Mouse (Mus musculus) limb, embryonic 10.5 days (tissue): ENCODE results near the gene Wbp11. TPM values are rescaled to one million over a fixed set of nuclear protein-coding genes. Genes with fewer than 3 reads are reported as not detected.

ENCODE experiments used
- DNase-seq: peaks from one replicate; pipeline ENCODE4 v3.0.0-alpha.2; 2017; ENCODE audit warnings: low spot score
- H3K27ac ChIP-seq: fragments of 300-500 bp; sonication (generic); 2 replicates; pipeline ENCODE4 v1.5.1; 2016; ENCODE audit warnings: mild to moderate bottlenecking
- H3K27me3 ChIP-seq: fragments of 300-500 bp; sonication (generic); 2 replicates; pipeline ENCODE4 v1.6.1; 2016; ENCODE audit warnings: low read depth, mild to moderate bottlenecking; ENCODE audit not compliant: poor library complexity, severe bottlenecking
- H3K36me3 ChIP-seq: fragments of 300-500 bp; sonication (generic); 2 replicates; pipeline ENCODE4 v1.6.1; 2016; ENCODE audit warnings: mild to moderate bottlenecking, moderate library complexity
- H3K4me1 ChIP-seq: fragments of 300-500 bp; sonication (generic); 2 replicates; pipeline ENCODE4 v1.6.1; 2016
- H3K4me3 ChIP-seq: fragments of 300-500 bp; sonication (generic); 2 replicates; pipeline ENCODE4 v1.5.1; 2016; ENCODE audit warnings: mild to moderate bottlenecking, moderate library complexity
- H3K9me3 ChIP-seq: fragments of 300-500 bp; sonication (generic); replicated peaks from 2 replicates; pipeline ENCODE4 v1.6.1; 2016; ENCODE audit warnings: mild to moderate bottlenecking
- WGBS: fragments of 180-500 bp; shearing (Covaris S2); methylation state at CpG from one replicate; pipeline ENCODE4 v1.1.7; 2016; 5-methylcytosine and 5-hydroxymethylcytosine counted together
- microRNA-seq: library from miRNA; unstranded; fragments of <30 nt; microRNA quantifications from one replicate; pipeline ENCODE4, GENCODE M21; 2017
- polyA plus RNA-seq: library from polyadenylated mRNA; unstranded; fragments of >200 nt; fragmentation: Nextera tagmentation; extraction: Ambion mirVana; gene quantifications from 2 replicates; pipeline ENCODE4 v1.2.1, GENCODE M21; 2016

Gene Wbp11
- polyA plus RNA-seq, 1 experiment from 2014 or later, result 168 TPM

DNA sequence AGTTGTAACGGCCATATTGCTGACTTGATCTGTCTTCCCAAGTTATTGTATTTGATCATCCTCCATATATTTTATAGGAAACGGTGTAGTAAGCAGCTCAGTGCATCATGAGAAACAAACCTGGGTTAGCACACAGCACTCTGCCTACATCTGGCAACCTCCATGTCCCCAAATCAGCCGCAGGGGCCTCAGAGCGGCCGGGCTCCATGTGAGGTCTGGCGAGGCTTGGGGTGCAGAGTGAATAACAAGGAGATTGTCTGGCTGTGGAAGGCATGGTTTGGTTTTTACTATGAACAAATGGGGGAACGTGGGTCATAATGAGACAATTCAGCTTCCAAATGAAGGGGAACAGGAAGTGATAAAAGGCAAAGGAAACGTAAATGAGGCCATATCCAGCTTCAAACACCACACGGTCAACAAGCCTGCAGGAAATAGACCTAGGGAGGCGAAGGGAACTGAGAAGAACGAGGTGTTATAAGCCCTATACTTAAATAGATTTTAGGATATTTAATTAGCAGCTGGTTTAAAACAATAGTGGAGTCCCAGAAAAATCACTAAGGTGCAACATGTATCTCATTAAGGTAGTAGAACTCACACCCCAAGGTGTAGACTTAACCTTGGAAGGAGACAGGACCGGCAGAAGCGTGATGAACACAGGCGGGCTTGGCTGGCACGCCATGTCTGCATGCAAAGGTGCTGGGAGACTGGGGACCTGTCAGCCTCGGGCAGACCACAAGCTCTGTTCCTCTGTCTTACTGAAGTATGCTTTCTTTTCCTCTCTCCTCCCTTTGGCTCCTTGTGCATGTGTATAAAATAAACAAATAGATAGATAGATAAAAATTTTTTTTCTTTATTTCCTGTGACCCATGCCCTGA, 34.9 kb downstream of the Wbp11 start:
- Histone ChIP-seq H3K27ac (peak overlapping the region; percentile 86), H3K9me3 (no peaks in the 10 kb centered on the region), H3K27me3 (no peaks in the 10 kb centered on the region), H3K4me1 (peaks cover 30% of the 10 kb centered on the region), H3K36me3 (no peaks in the 10 kb centered on the region), H3K4me3 (peak overlapping the region; percentile 56)
- WGBS, result 20% methylated on average over 16 of the region's 16 CpGs
- peak; percentile 55 for DNase-seq

DNA sequence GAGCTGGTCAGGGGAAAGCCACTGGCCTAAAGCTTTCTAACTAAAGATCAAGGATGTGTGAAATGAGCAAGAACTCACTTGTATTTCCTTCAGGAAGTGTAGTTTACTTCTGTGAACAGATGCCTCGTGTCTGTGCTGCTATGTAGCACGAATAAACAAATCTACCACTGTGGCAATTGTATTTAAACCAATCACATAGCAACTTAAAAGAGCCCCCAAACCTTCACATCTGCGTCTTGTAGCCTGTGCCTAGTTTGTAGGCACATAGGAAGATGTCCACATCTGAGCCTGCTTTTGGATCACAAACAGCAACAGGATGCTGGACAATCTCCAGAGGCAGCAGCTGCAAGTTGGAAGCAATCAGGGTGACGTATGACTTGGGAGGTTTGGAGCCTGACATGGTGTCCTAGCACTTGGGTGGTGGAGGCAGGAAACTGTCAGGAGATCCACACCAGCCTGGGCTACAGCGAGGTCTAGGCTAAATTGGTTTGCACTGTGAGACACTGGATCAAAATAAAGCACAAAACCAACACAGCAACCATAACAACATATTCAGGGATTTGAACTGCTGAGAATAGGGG, 38.6 kb downstream of the Wbp11 start:
- WGBS, result 69% methylated on average over 5 of the region's 5 CpGs
- no peaks in the 10 kb centered on the region for H3K27me3 ChIP-seq
- H3K4me1 ChIP-seq, result peaks cover 23% of the 10 kb centered on the region
- no peaks in the 10 kb centered on the region for H3K9me3 ChIP-seq
- no peak for DNase-seq
- no peaks in the 10 kb centered on the region for H3K36me3 ChIP-seq
- no peak overlapping the region; the same call in 1 of the 2 replicates for H3K27ac ChIP-seq
- H3K4me3 ChIP-seq, result no peak overlapping the region

DNA sequence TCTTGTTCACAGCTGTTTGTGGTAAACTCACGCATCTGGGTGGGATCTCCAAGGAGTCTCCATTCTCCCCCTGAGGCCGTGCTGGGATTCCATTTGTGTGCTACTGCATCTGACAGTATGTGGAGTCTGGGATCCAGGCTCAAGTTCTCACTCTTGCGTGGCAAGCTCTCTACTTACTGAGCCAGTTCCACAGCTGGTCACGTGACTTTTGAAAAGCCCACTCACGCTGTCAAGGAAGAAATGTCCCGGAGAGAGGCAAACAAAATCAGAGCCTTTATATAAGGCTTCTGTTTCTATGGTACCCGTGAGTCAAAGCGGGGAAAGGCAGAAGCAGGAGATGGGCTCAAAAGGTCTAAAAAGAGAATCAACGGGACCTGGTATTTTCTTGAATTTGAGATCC, 45.3 kb downstream of the Wbp11 start:
- no peak for DNase-seq
- Histone ChIP-seq H3K4me3 (no peak overlapping the region), H3K4me1 (peaks cover 18% of the 10 kb centered on the region), H3K27me3 (no peaks in the 10 kb centered on the region), H3K9me3 (no peaks in the 10 kb centered on the region), H3K36me3 (no peaks in the 10 kb centered on the region), H3K27ac (no peak overlapping the region)
- WGBS, result 91% methylated on average over 9 of the region's 9 CpGs

DNA sequence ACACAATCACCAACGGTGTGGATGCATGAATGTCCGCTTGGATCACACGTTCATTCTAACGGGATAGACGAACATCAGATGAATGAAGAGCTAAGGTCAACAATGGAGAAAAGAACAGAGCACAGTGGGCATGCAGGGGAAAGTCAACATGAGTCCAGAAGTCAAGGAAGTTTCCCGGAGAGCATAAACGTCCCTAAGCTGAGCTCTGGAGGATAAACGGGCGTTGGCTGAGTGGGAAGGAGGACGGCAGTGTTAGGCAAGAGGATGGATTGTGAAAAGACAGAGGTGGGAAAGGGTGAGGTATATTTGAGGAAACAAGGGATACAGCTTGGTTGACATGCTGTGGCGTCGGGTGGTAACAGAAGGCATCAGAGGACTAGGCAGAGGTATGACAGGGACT, 45.9 kb downstream of the Wbp11 start:
- H3K27ac ChIP-seq, result no peak overlapping the region
- H3K4me3 ChIP-seq, result no peak overlapping the region
- no peak for DNase-seq
- H3K27me3 ChIP-seq, result no peaks in the 10 kb centered on the region
- H3K4me1 ChIP-seq, result peaks cover 18% of the 10 kb centered on the region
- WGBS, result 90% methylated on average over 12 of the region's 12 CpGs
- H3K36me3 ChIP-seq, result no peaks in the 10 kb centered on the region
- no peaks in the 10 kb centered on the region for H3K9me3 ChIP-seq

DNA sequence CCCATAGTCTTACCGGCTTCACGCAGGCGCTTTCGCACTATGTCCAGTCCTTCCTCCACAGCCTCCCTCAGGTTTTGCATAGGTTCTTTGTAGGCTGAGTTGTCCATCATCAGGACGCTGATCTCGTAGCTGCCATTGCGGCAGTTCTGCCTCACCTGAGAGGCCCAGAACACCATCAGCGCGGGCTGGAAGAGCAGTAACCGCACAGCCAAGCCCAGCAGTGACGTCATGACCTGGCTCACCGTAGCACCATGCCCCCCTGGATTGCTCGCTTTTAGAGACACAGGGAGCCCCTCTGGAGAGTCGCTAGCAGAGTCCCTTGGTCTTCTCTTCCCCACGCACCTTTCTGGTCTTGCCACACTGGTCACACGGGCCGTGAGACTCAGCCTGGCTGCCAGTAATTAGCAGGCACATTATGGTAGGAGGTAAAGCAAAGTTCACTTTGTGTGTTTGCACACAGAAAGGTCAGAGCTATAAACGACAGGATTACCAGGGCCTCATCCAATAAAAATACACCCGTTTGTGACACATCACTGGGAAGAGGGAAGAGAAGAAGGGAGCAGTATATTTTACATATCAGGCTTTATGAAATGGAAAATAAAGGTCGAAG, 46.6 kb downstream of the Wbp11 start, which contains the start of gene Gucy2c:
Gucy2c (minus strand) TSS at position 389 of the 610 bp plus-strand sequence.
- no peak for DNase-seq
- H3K36me3 ChIP-seq, result no peaks in the 10 kb centered on the region
- H3K4me3 ChIP-seq, result no peak within 1 kb of the TSS
- WGBS, result 75% methylated on average over 20 of the region's 20 CpGs
- no peaks in the 10 kb centered on the region for H3K9me3 ChIP-seq
- H3K27ac ChIP-seq, result no peak within 1 kb of the TSS; the same call in 1 of the 2 replicates
- no peaks in the 10 kb centered on the region for H3K27me3 ChIP-seq
- peaks cover 18% of the 10 kb centered on the region for H3K4me1 ChIP-seq

DNA sequence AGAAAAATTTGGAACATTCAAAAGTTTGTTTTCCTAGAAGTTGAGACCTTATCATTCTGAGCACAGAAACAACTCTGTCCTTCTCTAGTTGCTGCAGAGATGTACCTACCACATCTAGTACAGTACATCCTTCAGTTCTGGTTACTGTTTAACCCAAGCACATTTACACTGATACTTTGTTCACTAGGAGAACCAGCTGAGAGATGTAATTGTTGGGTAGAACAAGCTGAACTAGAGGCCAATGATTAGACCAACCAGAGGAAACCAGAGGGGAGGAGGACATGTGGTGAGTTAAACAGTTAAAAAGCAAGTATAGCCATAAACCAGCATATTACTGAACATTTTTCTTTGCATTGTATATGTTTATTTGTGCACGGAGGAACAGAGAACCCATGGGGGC, 51.6 kb downstream of the Wbp11 start:
- Histone ChIP-seq H3K36me3 (no peaks in the 10 kb centered on the region), H3K9me3 (no peaks in the 10 kb centered on the region), H3K27ac (no peak overlapping the region), H3K4me1 (peaks cover 4% of the 10 kb centered on the region; the same call in 1 of the 2 replicates), H3K27me3 (no peaks in the 10 kb centered on the region), H3K4me3 (no peak overlapping the region)
- WGBS, result 89% methylated on average over 1 of the region's 1 CpGs
- DNase-seq, result no peak

DNA sequence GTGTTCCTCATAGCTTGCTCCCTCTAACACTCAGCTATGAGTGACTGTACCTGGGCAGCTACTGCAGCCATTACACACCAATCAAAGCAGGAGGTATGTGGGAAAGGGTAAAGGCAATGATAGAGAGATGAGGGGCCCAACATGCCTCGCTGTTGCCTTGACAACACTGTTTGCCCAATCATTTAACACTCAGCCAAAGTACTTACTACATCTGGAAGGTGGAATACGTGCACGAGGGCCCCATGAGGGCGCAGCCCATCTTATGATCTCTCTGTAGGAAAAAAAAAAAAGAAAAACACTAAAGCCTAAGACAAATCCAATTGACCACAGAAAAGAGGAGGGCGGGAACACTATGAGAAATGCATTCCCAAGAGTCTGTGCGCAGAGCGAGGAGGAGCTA, 58.2 kb downstream of the Wbp11 start:
- H3K27me3 ChIP-seq, result no peaks in the 10 kb centered on the region
- WGBS, result 84% methylated on average over 7 of the region's 7 CpGs
- no peaks in the 10 kb centered on the region for H3K4me1 ChIP-seq
- no peak overlapping the region for H3K4me3 ChIP-seq
- DNase-seq, result no peak
- H3K9me3 ChIP-seq, result no peaks in the 10 kb centered on the region
- H3K27ac ChIP-seq, result no peak overlapping the region
- H3K36me3 ChIP-seq, result no peaks in the 10 kb centered on the region

DNA sequence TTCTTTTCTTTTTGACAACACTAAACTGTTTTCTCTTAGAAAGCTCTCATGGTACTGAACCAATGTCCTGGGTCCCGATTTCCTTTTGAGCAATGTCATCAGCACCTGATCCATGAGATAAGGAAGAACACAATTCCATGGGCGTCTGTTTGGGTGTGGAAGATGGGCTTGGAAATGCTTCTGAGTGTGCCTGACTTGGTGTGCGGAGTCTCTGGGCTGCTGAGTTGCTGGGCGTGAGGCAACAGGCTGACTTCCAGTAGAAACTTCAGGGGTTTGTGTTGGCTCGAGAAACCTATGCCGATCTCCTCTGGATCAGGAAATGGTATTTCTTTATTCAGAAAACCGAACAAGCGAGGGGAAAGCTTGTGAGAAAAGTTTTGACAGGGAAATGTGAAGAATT, 58.9 kb downstream of the Wbp11 start:
- 90% methylated on average over 8 of the region's 8 CpGs for WGBS
- Histone ChIP-seq H3K9me3 (no peaks in the 10 kb centered on the region), H3K27ac (no peak overlapping the region), H3K4me3 (no peak overlapping the region), H3K27me3 (no peaks in the 10 kb centered on the region), H3K4me1 (no peaks in the 10 kb centered on the region), H3K36me3 (no peaks in the 10 kb centered on the region)
- DNase-seq, result no peak

DNA sequence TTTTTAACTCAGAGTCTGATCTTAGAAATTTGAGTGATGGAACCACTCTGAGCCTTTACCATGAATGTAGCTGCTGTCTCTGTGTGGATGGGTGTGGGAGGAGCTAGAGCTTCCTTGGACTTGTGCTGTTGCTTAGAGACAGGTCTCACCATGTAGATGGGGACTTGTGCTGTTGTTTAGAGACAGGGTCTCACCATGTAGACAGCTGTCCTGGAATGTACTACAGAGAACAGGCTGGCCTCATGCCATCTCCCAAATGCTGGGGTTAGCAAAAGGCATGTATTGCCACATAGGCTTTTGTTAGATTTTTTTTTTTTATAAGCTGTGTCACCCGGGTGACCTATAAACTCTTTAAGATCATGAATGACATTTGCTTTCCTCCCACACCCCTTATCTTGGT, 64.1 kb downstream of the Wbp11 start:
- no peak for DNase-seq
- H3K9me3 ChIP-seq, result no peaks in the 10 kb centered on the region
- no peak overlapping the region for H3K4me3 ChIP-seq
- H3K27ac ChIP-seq, result no peak overlapping the region
- no peaks in the 10 kb centered on the region for H3K4me1 ChIP-seq
- no peaks in the 10 kb centered on the region for H3K36me3 ChIP-seq
- whole genome bisulfite sequencing, result 97% methylated on average over 1 of the region's 1 CpGs
- no peaks in the 10 kb centered on the region for H3K27me3 ChIP-seq

Small RNAs within 50 kb of the gene (microRNA-seq; reads per million reads assigned to microRNA genes)
- not detected for gene Gm44364

Other genes with a start within 250 kb of the Wbp11 start
- 0.63 and 1.4 TPM in 2 replicates for gene Plbd1, start 166.3 kb downstream of the Wbp11 start, polyA plus RNA-seq
- gene Gucy2c, start 46.5 kb downstream of the Wbp11 start, polyA plus RNA-seq, result 0.11 and 0.16 TPM in 2 replicates
- gene Hist4h4, start 23.8 kb downstream of the Wbp11 start, polyA plus RNA-seq, result 0.65 and 0.68 TPM in 2 replicates
- gene H2afj, start 20.0 kb downstream of the Wbp11 start, polyA plus RNA-seq, result 74.8 and 75.6 TPM in 2 replicates
- gene BC049715, start 607 bp downstream of the Wbp11 start, polyA plus RNA-seq, result 1.3 and 1.4 TPM in 2 replicates
- not detected in 2 replicates for gene Smco3, start 7.2 kb upstream of the Wbp11 start, polyA plus RNA-seq
- gene Art4, start 29.5 kb upstream of the Wbp11 start, polyA plus RNA-seq, result 1.8 and 2.4 TPM in 2 replicates
- gene Mgp, start 47.6 kb upstream of the Wbp11 start, polyA plus RNA-seq, result 1.2 and 3.2 TPM in 2 replicates
- 0.15 TPM in 1 of 2 replicates, not detected in the other for gene Erp27, start 93.9 kb upstream of the Wbp11 start, polyA plus RNA-seq
- not detected in 2 replicates for gene Pde6h, start 95.6 kb upstream of the Wbp11 start, polyA plus RNA-seq
- gene Arhgdib, start 113.7 kb upstream of the Wbp11 start, polyA plus RNA-seq, result 30.2 and 32.5 TPM in 2 replicates